Mouse (Mus musculus): ENCODE results near the gene Flywch2. TPM values are rescaled to one million over a fixed set of nuclear protein-coding genes. Genes with fewer than 3 reads are reported as not detected.

Gene Flywch2
- total and polyA plus RNA-seq, 3 experiments, result 0.62 to 6.2 TPM; not detected in 1

DNA sequence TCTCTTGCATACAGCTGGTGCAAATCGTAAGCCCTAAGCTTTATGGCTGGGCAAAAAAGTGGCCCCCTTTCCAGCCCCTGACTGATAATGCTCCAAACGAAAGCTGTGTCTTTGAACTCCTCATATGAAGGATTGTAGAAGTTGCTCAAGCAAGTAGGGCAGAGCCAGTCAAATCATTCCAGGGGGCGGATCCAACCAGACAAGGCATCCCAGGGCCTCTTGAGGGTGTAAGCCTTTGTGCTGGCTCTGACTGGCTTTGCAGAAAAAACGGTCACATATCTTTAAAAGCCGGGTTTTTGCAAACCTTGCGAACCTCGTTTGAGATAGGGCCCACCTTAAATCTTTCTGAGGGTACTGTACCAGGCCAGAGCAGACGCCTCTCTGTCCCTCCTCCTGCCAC is 41.8 kb downstream of the Flywch2 start:
- no peak overlapping the region for H3K4me3 ChIP-seq (ENCODE audit: control insufficient read depth in 1 of 2, insufficient read depth in 1 of 2, low read depth in 2 of 2, low read length in 2 of 2)
- no peak overlapping the region for H3K9ac ChIP-seq (ENCODE audit: control insufficient read depth, low read depth, low read length, poor library complexity, severe bottlenecking)
- H3K79me2 ChIP-seq (ENCODE audit: control insufficient read depth, insufficient read depth, low read length, poor library complexity), result no peaks in the 10 kb centered on the region; the same call in 1 of the 2 replicates
- H3K36me3 ChIP-seq (ENCODE audit: control insufficient read depth in 1 of 2, insufficient read depth in 2 of 2, low read length in 2 of 2), result peaks cover 0 to 4% of the 10 kb centered on the region in 2 experiments; a peak in 2 of 4 replicates
- no peak for DNase-seq (ENCODE audit: low read depth, low spot score)
- no peaks in the 10 kb centered on the region for H3K27me3 ChIP-seq (ENCODE audit: control insufficient read depth in 1 of 2, insufficient read depth in 2 of 2, low read length in 2 of 2)
- TF ChIP-seq MYB (IDR thresholded peaks at IDR 0.05; ENCODE audit: low read depth, low read length), result no peak
- TF ChIP-seq E2F4 (IDR thresholded peaks at IDR 0.05; ENCODE audit: borderline replicate concordance, low read depth, low read length), result no peak
- TF ChIP-seq USF1 (IDR thresholded peaks at IDR 0.05; ENCODE audit: low read depth, low read length), result no peak
- TF ChIP-seq JUND (IDR thresholded peaks at IDR 0.05; ENCODE audit: low read depth, low read length), result no peak
- TF ChIP-seq MAX (IDR thresholded peaks at IDR 0.05; ENCODE audit: low read length), result no peak
- TF ChIP-seq ZKSCAN1 (IDR thresholded peaks at IDR 0.05; ENCODE audit: low read depth, low read length), result no peak
- no peak for TF ChIP-seq SMC3 (IDR thresholded peaks at IDR 0.05; ENCODE audit: low read depth, low read length)
- TF ChIP-seq ELF1 (IDR thresholded peaks at IDR 0.05; ENCODE audit: low read depth, low read length), result no peak
- TF ChIP-seq USF2 (IDR thresholded peaks at IDR 0.05; ENCODE audit: borderline replicate concordance in 1 of 2, insufficient read depth in 1 of 2, low read depth in 1 of 2, low read length in 2 of 2), result no peak
- no peak for TF ChIP-seq POLR2AphosphoS2 (IDR thresholded peaks at IDR 0.05; ENCODE audit: low read length)
- no peak for TF ChIP-seq KAT2A (conservative IDR thresholded peaks at IDR 0.05; ENCODE audit: low read depth, low read length)
- no peak for TF ChIP-seq SIN3A (IDR thresholded peaks at IDR 0.05; ENCODE audit: low read length)
- no peak for TF ChIP-seq GABPA (IDR thresholded peaks at IDR 0.05; ENCODE audit: low read depth, low read length)
- no peaks in the 10 kb centered on the region for H3K9me3 ChIP-seq (replicated peaks; ENCODE audit: insufficient read depth, low read length)
- H3K4me1 ChIP-seq (ENCODE audit: control insufficient read depth in 1 of 2, insufficient read depth in 2 of 2, low read length in 2 of 2), result peaks cover 4 to 21% of the 10 kb centered on the region in 2 experiments; a peak in 3 of 4 replicates
- no peak overlapping the region for H3K27ac ChIP-seq (ENCODE audit: control insufficient read depth, low read depth, low read length)

DNA sequence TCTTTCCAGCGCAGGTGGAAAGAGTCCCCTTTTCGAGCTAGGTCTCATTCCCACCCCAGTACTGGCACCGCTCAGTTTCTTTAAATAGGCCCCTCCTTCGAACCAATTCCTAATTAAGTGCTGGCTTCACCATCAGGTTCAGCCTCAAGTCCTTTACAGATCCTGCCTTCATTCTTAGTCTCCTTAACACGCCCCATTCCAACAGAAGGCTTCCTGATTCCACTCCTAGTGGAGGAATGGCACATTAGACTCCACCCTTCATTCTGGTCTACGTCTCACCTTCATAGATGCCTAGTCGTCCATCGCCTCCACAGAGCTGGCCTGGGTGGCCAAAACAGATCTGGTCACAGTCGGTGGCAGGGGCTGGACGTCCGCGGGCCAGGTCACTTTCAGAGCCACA is 42.9 kb downstream of the Flywch2 start:
- Histone ChIP-seq H3K36me3 (ENCODE audit: control insufficient read depth in 1 of 2, insufficient read depth in 2 of 2, low read length in 2 of 2) (peaks cover 0 to 4% of the 10 kb centered on the region in 2 experiments; a peak in 2 of 4 replicates), H3K79me2 (ENCODE audit: control insufficient read depth, insufficient read depth, low read length, poor library complexity) (no peaks in the 10 kb centered on the region; the same call in 1 of the 2 replicates), H3K4me1 (ENCODE audit: control insufficient read depth in 1 of 2, insufficient read depth in 2 of 2, low read length in 2 of 2) (peaks cover 4 to 20% of the 10 kb centered on the region in 2 experiments; a peak in 3 of 4 replicates), H3K9ac (ENCODE audit: control insufficient read depth, low read depth, low read length, poor library complexity, severe bottlenecking) (no peak overlapping the region), H3K9me3 (replicated peaks; ENCODE audit: insufficient read depth, low read length) (no peaks in the 10 kb centered on the region), H3K4me3 (ENCODE audit: control insufficient read depth in 1 of 2, insufficient read depth in 1 of 2, low read depth in 2 of 2, low read length in 2 of 2) (no peak overlapping the region), H3K27me3 (ENCODE audit: control insufficient read depth in 1 of 2, insufficient read depth in 2 of 2, low read length in 2 of 2) (no peaks in the 10 kb centered on the region), H3K27ac (ENCODE audit: control insufficient read depth, low read depth, low read length) (no peak overlapping the region)
- no peak for DNase-seq (ENCODE audit: low read depth, low spot score)
- TF ChIP-seq RAD21 (IDR thresholded peaks at IDR 0.05; ENCODE audit: low read depth, low read length) (no peak), BHLHE40 (IDR thresholded peaks at IDR 0.05; ENCODE audit: borderline replicate concordance, low read depth, low read length) (no peak), ZKSCAN1 (IDR thresholded peaks at IDR 0.05; ENCODE audit: low read depth, low read length) (no peak), MYC (IDR thresholded peaks at IDR 0.05; ENCODE audit: low read depth, low read length) (no peak), RCOR1 (IDR thresholded peaks at IDR 0.05; ENCODE audit: low read depth, low read length) (no peak), USF2 (IDR thresholded peaks at IDR 0.05; ENCODE audit: borderline replicate concordance in 1 of 2, insufficient read depth in 1 of 2, low read depth in 1 of 2, low read length in 2 of 2) (no peak), CHD1 (IDR thresholded peaks at IDR 0.05; ENCODE audit: low read depth, low read length) (no peak), GATA1 (IDR thresholded peaks at IDR 0.05; ENCODE audit: low read depth, low read length) (no peak), JUND (IDR thresholded peaks at IDR 0.05; ENCODE audit: low read depth, low read length) (no peak), MAX (IDR thresholded peaks at IDR 0.05; ENCODE audit: low read length) (no peak), ZMIZ1 (IDR thresholded peaks at IDR 0.05; ENCODE audit: low read depth, low read length) (no peak), CHD2 (IDR thresholded peaks at IDR 0.05; ENCODE audit: low read length) (no peak), ZNF384 (IDR thresholded peaks at IDR 0.05; ENCODE audit: low read depth, low read length) (no peak), POLR2AphosphoS5 (IDR thresholded peaks at IDR 0.05; ENCODE audit: borderline replicate concordance, low read depth, low read length) (no peak), SIN3A (IDR thresholded peaks at IDR 0.05; ENCODE audit: low read length) (no peak), POLR2A (IDR thresholded peaks at IDR 0.05; ENCODE audit: control insufficient read depth in 1 of 2, insufficient read depth in 1 of 2, low read depth in 1 of 2, low read length in 2 of 2, poor library complexity in 1 of 2) (no peak), E2F4 (IDR thresholded peaks at IDR 0.05; ENCODE audit: borderline replicate concordance, low read depth, low read length) (no peak), TBP (IDR thresholded peaks at IDR 0.05; ENCODE audit: low read depth, low read length) (no peak)

Measured in MEL (cell line).